Mouse (Mus musculus): ENCODE measurements around the gene Sh3kbp1. TPM values are rescaled to one million over a fixed set of nuclear protein-coding genes. Genes with fewer than 3 reads are reported as not detected.

Sh3kbp1 gene
- total and polyA plus RNA-seq, 2 experiments from 2014 or later = 255 to 279 TPM

- H3K36me3 ChIP-seq (replicated peaks; ENCODE audit: control insufficient read depth, insufficient read depth, low read length) = no peaks in the 10 kb centered on the region
- DNase-seq (ENCODE audit: low spot score) = no peak
- H3K4me2 ChIP-seq (ENCODE audit: low read depth, low read length) = no peak overlapping the region
- H3K27ac ChIP-seq (ENCODE audit: low read depth) = no peak overlapping the region
- TF ChIP-seq CTCF (IDR thresholded peaks at IDR 0.05; ENCODE audit: low read depth) = no peak
- TF ChIP-seq EP300 (IDR thresholded peaks at IDR 0.05; ENCODE audit: low read depth) = no peak
- H3K27me3 ChIP-seq (ENCODE audit: control insufficient read depth, insufficient read depth, low read length) = no peaks in the 10 kb centered on the region
- no peaks in the 10 kb centered on the region for H3K4me1 ChIP-seq (ENCODE audit: control insufficient read depth, insufficient read depth)
- no peaks in the 10 kb centered on the region for H3K9me3 ChIP-seq (replicated peaks; ENCODE audit: control insufficient read depth, low read length)
- H3K9ac ChIP-seq (replicated peaks; ENCODE audit: low read depth, low read length) = no peak overlapping the region
- WGBS = 80% methylated on average over 2 of the region's 2 CpGs
- no peak overlapping the region for H3K4me3 ChIP-seq (ENCODE audit: low read depth, low read length)
- ATAC-seq (ENCODE audit: insufficient read depth, low read depth) = no peak
These were observed 272.0 kb downstream of the Sh3kbp1 start for GRCm38 (mm10) chrX:159899121-159899520.

GRCm38 (mm10) chrX:159903421-159903820 lies 276.3 kb downstream of the Sh3kbp1 start:
- no peak for DNase-seq (ENCODE audit: low spot score)
- Histone ChIP-seq H3K27me3 (ENCODE audit: control insufficient read depth, insufficient read depth, low read length) (no peaks in the 10 kb centered on the region), H3K4me1 (ENCODE audit: control insufficient read depth, insufficient read depth) (no peaks in the 10 kb centered on the region), H3K27ac (ENCODE audit: low read depth) (no peak overlapping the region), H3K36me3 (replicated peaks; ENCODE audit: control insufficient read depth, insufficient read depth, low read length) (no peaks in the 10 kb centered on the region), H3K9ac (replicated peaks; ENCODE audit: low read depth, low read length) (no peak overlapping the region), H3K4me2 (ENCODE audit: low read depth, low read length) (no peak overlapping the region), H3K4me3 (ENCODE audit: low read depth, low read length) (no peak overlapping the region), H3K9me3 (replicated peaks; ENCODE audit: control insufficient read depth, low read length) (no peaks in the 10 kb centered on the region)
- 75% methylated on average over 3 of the region's 3 CpGs for WGBS
- ATAC-seq (ENCODE audit: insufficient read depth, low read depth) = no peak
- TF ChIP-seq EP300 (IDR thresholded peaks at IDR 0.05; ENCODE audit: low read depth) (no peak), CTCF (IDR thresholded peaks at IDR 0.05; ENCODE audit: low read depth) (no peak)

GRCm38 (mm10) chrX:159907703-159908102 lies 280.6 kb downstream of the Sh3kbp1 start:
- no peak overlapping the region for H3K9ac ChIP-seq (replicated peaks; ENCODE audit: low read depth, low read length)
- no peaks in the 10 kb centered on the region for H3K9me3 ChIP-seq (replicated peaks; ENCODE audit: control insufficient read depth, low read length)
- WGBS = 81% methylated on average over 1 of the region's 1 CpGs
- H3K4me1 ChIP-seq (ENCODE audit: control insufficient read depth, insufficient read depth) = no peaks in the 10 kb centered on the region
- no peaks in the 10 kb centered on the region for H3K36me3 ChIP-seq (replicated peaks; ENCODE audit: control insufficient read depth, insufficient read depth, low read length)
- no peaks in the 10 kb centered on the region for H3K27me3 ChIP-seq (ENCODE audit: control insufficient read depth, insufficient read depth, low read length)
- no peak overlapping the region for H3K4me3 ChIP-seq (ENCODE audit: low read depth, low read length)
- DNase-seq (ENCODE audit: low spot score) (no peak), ATAC-seq (ENCODE audit: insufficient read depth, low read depth) (no peak)
- TF ChIP-seq EP300 (IDR thresholded peaks at IDR 0.05; ENCODE audit: low read depth) (no peak), CTCF (IDR thresholded peaks at IDR 0.05; ENCODE audit: low read depth) (no peak)
- no peak overlapping the region for H3K4me2 ChIP-seq (ENCODE audit: low read depth, low read length)
- H3K27ac ChIP-seq (ENCODE audit: low read depth) = no peak overlapping the region

GRCm38 (mm10) chrX:159909446-159910277 lies 282.6 kb downstream of the Sh3kbp1 start:
- WGBS = 55% methylated on average over 6 of the region's 6 CpGs

GRCm38 (mm10) chrX:159910600-159910999 lies 283.5 kb downstream of the Sh3kbp1 start:
- H3K27me3 ChIP-seq (ENCODE audit: control insufficient read depth, insufficient read depth, low read length) = no peaks in the 10 kb centered on the region
- TF ChIP-seq EP300 (IDR thresholded peaks at IDR 0.05; ENCODE audit: low read depth) = no peak
- TF ChIP-seq CTCF (IDR thresholded peaks at IDR 0.05; ENCODE audit: low read depth) = no peak
- 65% methylated on average over 3 of the region's 3 CpGs for WGBS
- no peak overlapping the region for H3K27ac ChIP-seq (ENCODE audit: low read depth)
- H3K9ac ChIP-seq (replicated peaks; ENCODE audit: low read depth, low read length) = no peak overlapping the region
- no peaks in the 10 kb centered on the region for H3K4me1 ChIP-seq (ENCODE audit: control insufficient read depth, insufficient read depth)
- DNase-seq (ENCODE audit: low spot score) = no peak
- no peak for ATAC-seq (ENCODE audit: insufficient read depth, low read depth)
- no peaks in the 10 kb centered on the region for H3K36me3 ChIP-seq (replicated peaks; ENCODE audit: control insufficient read depth, insufficient read depth, low read length)
- H3K9me3 ChIP-seq (replicated peaks; ENCODE audit: control insufficient read depth, low read length) = no peaks in the 10 kb centered on the region
- no peak overlapping the region for H3K4me2 ChIP-seq (ENCODE audit: low read depth, low read length)
- H3K4me3 ChIP-seq (ENCODE audit: low read depth, low read length) = no peak overlapping the region

More at GRCm38 (mm10) chrX:159909446-159910277, 282.6 kb downstream of the Sh3kbp1 start:
- ATAC-seq (ENCODE audit: insufficient read depth, low read depth) (no peak), DNase-seq (ENCODE audit: low spot score) (no peak)
- H3K4me1 ChIP-seq (ENCODE audit: control insufficient read depth, insufficient read depth) = no peaks in the 10 kb centered on the region
- no peak for TF ChIP-seq EP300 (IDR thresholded peaks at IDR 0.05; ENCODE audit: low read depth)
- TF ChIP-seq CTCF (IDR thresholded peaks at IDR 0.05; ENCODE audit: low read depth) = no peak
- no peaks in the 10 kb centered on the region for H3K9me3 ChIP-seq (replicated peaks; ENCODE audit: control insufficient read depth, low read length)
- no peak overlapping the region for H3K4me3 ChIP-seq (ENCODE audit: low read depth, low read length)
- H3K9ac ChIP-seq (replicated peaks; ENCODE audit: low read depth, low read length) = no peak overlapping the region
- H3K27me3 ChIP-seq (ENCODE audit: control insufficient read depth, insufficient read depth, low read length) = no peaks in the 10 kb centered on the region
- no peak overlapping the region for H3K4me2 ChIP-seq (ENCODE audit: low read depth, low read length)
- no peak overlapping the region for H3K27ac ChIP-seq (ENCODE audit: low read depth)
- no peaks in the 10 kb centered on the region for H3K36me3 ChIP-seq (replicated peaks; ENCODE audit: control insufficient read depth, insufficient read depth, low read length)

All from heart, postnatal 0 days (tissue).